Mouse (Mus musculus) forebrain, embryonic 11.5 days (tissue): ENCODE data around the gene Psmb7. TPM values are rescaled to one million over a fixed set of nuclear protein-coding genes. Genes with fewer than 3 reads are reported as not detected.
A peak's percentile ranks its signal among the peaks of the same experiment; 100 is the strongest.

Source experiments
- ATAC-seq: fragments of 200-750 bp; cut with Nextera tagmentation; replicated peaks from 2 replicates; pipeline ENCODE4 v1.8.0; 2017; ENCODE audit warnings: moderate TSS enrichment; ENCODE audit not compliant: low FRiP score
- DNase-seq: peaks from one replicate; pipeline ENCODE4 v3.0.0-alpha.2; 2017; ENCODE audit warnings: low spot score
- H3K27ac ChIP-seq: fragments of 300-500 bp; sonication (generic); 2 replicates; pipeline ENCODE4 v1.5.1; 2014; ENCODE audit warnings: low read depth, low read length
- H3K27me3 ChIP-seq: fragments of 300-500 bp; sonication (generic); 2 replicates; pipeline ENCODE4 v1.6.1; 2014; ENCODE audit warnings: mild to moderate bottlenecking, low read length, mixed read lengths; ENCODE audit not compliant: control insufficient read depth, insufficient read depth
- H3K36me3 ChIP-seq: fragments of 300-500 bp; sonication (generic); 2 replicates; pipeline ENCODE4 v1.6.1; 2014; ENCODE audit warnings: mild to moderate bottlenecking, low read length, moderate library complexity, mixed read lengths; ENCODE audit not compliant: control insufficient read depth, insufficient read depth
- H3K4me1 ChIP-seq: fragments of 300-500 bp; sonication (generic); replicated peaks from 2 replicates; pipeline ENCODE4 v1.6.1; 2014; ENCODE audit warnings: low read length, mixed read lengths; ENCODE audit not compliant: control insufficient read depth, insufficient read depth
- H3K4me2 ChIP-seq: fragments of 300-500 bp; sonication (generic); 2 replicates; pipeline ENCODE4 v1.6.1; 2014; ENCODE audit warnings: low read depth, mild to moderate bottlenecking, low read length, moderate library complexity, mixed read lengths; ENCODE audit not compliant: severe bottlenecking
- H3K4me3 ChIP-seq: fragments of 300-500 bp; sonication (generic); 2 replicates; pipeline ENCODE4 v1.5.1; 2014; ENCODE audit warnings: low read depth, low read length
- H3K9ac ChIP-seq: fragments of 300-500 bp; sonication (generic); 2 replicates; pipeline ENCODE4 v1.6.1; 2014; ENCODE audit warnings: low read length
- H3K9me3 ChIP-seq: fragments of 300-500 bp; sonication (generic); 2 replicates; pipeline ENCODE4 v1.6.1; 2016; ENCODE audit warnings: low read length, mixed read lengths; ENCODE audit not compliant: control insufficient read depth
- WGBS: fragments of 180-500 bp; shearing (Covaris S2); extraction: QIAGEN DNeasy Blood & Tissue Kit; methylation state at CpG from one replicate; pipeline ENCODE4 v1.1.7; 2014; 5-methylcytosine and 5-hydroxymethylcytosine counted together
- polyA plus RNA-seq: library from polyadenylated mRNA; unstranded; fragments of >200 nt; fragmentation: Nextera tagmentation; extraction: Ambion mirVana; gene quantifications from 2 replicates; pipeline ENCODE4 v1.2.1, GENCODE M21; 2014

Psmb7 gene
- polyA plus RNA-seq, 1 experiment from 2014 or later, result 333 TPM

DNA sequence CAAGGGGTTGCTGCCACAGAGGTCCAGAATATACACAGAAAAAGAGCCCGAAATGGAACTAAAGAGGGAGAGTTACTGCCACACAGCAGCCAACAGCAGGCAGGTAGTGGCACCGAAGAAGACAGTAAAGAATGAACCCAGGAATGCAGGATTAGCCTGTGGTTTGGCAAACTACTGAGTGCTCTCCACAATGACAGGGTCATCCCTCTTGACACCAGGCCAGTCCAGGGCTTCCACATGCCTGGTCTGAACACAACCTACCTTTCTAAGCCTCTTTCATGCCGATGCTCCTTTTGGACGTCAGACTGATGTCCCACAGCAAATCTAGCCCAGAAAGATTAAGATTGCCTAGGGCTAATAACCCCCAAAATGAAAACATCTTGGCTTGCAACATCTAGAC is 15.1 kb downstream of the Psmb7 start:
- DNase-seq, result no peak
- 85% methylated on average over 4 of the region's 4 CpGs for WGBS
- Histone ChIP-seq H3K4me1 (no peaks in the 10 kb centered on the region), H3K4me2 (no peak overlapping the region), H3K27ac (no peak overlapping the region), H3K9me3 (no peaks in the 10 kb centered on the region), H3K36me3 (peaks cover 3% of the 10 kb centered on the region; the same call in 1 of the 2 replicates), H3K9ac (no peak overlapping the region), H3K4me3 (no peak overlapping the region), H3K27me3 (no peaks in the 10 kb centered on the region)
- ATAC-seq, result no peak

DNA sequence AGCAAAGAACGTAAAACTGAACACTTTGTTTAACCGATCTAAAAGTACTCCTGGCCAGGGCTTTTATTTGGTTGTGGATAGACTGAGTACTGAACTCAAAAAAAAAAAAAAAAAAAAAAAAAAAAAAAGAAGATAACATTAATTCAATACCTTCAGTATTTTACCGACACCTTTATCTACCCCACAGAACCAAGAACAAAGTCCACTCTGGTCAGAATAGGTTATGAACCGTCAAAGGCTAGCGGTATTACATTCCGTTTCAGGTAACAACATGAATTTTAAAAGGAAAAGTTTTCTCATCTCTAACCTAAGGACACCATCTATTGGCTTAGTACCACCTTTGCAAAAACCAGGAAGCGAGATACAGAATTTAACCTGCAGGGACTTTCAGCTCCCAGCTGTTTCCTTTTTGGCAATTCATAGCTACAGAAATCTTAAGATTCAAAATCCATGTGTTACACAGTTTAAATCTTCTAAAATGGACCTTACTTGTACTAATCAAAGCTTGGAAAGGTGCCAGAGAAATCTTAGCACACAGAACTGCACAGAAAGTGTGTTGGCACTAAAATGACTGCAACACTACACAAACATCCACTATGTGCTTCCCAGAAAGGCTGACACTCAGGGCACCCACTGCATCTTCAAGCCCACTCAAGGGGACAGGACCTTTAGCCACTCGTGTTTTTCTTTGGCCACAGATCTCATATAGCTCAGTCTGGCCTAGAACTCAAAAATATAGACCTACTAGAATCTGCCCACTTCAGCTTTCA is 19.9 kb downstream of the Psmb7 start:
- Histone ChIP-seq H3K4me1 (peaks cover 6% of the 10 kb centered on the region), H3K27ac (no peak overlapping the region), H3K9me3 (no peaks in the 10 kb centered on the region), H3K9ac (no peak overlapping the region), H3K36me3 (peaks cover 3% of the 10 kb centered on the region; the same call in 1 of the 2 replicates), H3K27me3 (no peaks in the 10 kb centered on the region), H3K4me2 (no peak overlapping the region), H3K4me3 (no peak overlapping the region)
- no peak for ATAC-seq
- no peak for DNase-seq
- 93% methylated on average over 8 of the region's 8 CpGs for WGBS

DNA sequence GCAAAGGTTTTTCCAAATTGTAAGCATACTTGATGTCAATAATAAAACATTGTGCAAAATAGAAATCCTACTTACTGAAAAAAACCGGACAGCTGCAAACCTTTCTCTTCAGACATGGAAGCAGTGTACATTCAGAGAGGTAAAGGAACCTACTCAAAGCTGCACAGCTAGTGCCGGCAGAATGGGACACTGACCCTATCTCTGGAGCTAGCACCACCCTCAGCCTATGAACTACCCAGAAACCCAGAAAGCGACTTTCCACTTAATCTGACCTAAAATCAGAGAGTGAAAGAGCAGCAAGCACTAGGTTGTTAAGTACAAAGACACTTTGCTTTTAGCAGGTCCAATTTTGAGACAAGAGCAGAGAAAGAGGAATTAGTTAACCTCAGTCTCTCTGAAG is 20.5 kb downstream of the Psmb7 start:
- H3K9ac ChIP-seq, result no peak overlapping the region
- no peaks in the 10 kb centered on the region for H3K36me3 ChIP-seq
- ATAC-seq, result no peak
- H3K27me3 ChIP-seq, result no peaks in the 10 kb centered on the region
- H3K27ac ChIP-seq, result no peak overlapping the region
- H3K4me2 ChIP-seq, result no peak overlapping the region
- no peaks in the 10 kb centered on the region for H3K9me3 ChIP-seq
- DNase-seq, result no peak
- WGBS, result 77% methylated on average over 3 of the region's 3 CpGs
- no peak overlapping the region for H3K4me3 ChIP-seq
- H3K4me1 ChIP-seq, result peaks cover 6% of the 10 kb centered on the region

DNA sequence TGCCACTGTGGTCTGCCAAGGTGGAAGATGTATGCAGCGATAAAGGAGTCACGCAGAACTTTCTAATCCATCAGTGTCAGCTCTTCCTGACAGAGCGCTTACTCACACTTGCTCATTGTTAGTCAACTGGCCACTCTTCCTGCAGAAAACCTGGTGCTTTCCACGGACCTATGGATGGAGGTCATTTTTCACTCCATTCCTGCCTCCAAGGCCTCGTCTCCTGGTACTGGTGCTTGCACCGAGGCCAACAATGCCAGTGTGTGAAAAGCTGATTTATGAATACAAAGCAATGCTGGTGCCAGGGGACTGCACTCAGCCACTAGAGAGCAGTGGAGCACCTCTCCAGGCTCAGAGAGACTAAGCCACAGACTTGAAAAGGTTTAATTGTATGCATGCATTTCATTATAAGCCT is 22.3 kb downstream of the Psmb7 start:
- peak; percentile 86 for ATAC-seq
- WGBS, result 60% methylated on average over 6 of the region's 6 CpGs

DNA sequence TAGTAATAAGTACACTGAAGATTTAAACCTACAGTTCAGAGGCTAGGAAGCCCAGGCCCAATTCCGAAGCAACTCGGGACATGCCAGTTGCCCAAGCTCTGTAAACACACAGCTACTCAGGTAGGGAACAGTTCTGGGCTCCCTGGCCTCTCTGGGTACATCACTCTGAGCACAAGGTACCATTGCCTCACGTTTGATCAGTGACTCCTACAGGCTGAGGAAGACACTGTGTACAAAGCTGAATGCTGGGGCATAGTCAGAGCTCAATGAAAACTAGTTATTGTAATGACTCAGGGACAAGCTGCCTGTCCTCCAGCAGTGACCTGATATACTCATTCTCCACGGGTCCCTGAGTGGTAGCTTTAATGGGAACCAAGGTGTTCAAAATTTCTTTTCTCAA is 22.8 kb downstream of the Psmb7 start:
- Histone ChIP-seq H3K27me3 (no peaks in the 10 kb centered on the region), H3K4me1 (peaks cover 7% of the 10 kb centered on the region), H3K27ac (peak overlapping the region; percentile 32; the same call in 1 of the 2 replicates), H3K9me3 (no peaks in the 10 kb centered on the region), H3K9ac (no peak overlapping the region), H3K36me3 (no peaks in the 10 kb centered on the region; the same call in 1 of the 2 replicates), H3K4me3 (no peak overlapping the region), H3K4me2 (no peak overlapping the region)
- no peak for DNase-seq
- WGBS, result 90% methylated on average over 4 of the region's 4 CpGs
- 0 out of 2 replicates have a peak, but pooled peaks have one; percentile 18 for ATAC-seq

More for the DNA sequence above, 22.3 kb downstream of the Psmb7 start:
- Histone ChIP-seq H3K4me2 (no peak overlapping the region), H3K27ac (peak overlapping the region; percentile 32; the same call in 1 of the 2 replicates), H3K27me3 (no peaks in the 10 kb centered on the region), H3K36me3 (no peaks in the 10 kb centered on the region; the same call in 1 of the 2 replicates), H3K4me1 (peaks cover 6% of the 10 kb centered on the region), H3K9me3 (no peaks in the 10 kb centered on the region), H3K9ac (no peak overlapping the region), H3K4me3 (no peak overlapping the region)
- DNase-seq, result peak; percentile 68

DNA sequence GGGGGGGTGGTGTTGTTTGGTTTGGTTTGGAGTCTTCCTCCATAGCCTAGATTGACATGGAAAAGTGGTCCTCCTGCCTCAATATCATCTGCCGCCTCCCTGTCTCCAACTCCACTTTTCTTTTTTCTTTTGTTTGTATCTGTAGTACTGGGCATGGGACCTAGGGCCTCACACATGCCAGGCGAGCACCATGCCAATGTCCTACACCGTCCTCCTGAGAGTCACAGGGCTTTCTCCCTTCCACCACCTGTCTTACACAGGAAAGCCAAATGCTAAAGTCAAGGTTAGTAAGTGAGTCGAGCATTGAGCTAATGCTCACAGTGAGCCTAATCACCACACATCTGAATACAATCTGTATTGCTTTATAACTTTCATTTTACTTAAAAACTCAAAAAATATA is 24.1 kb downstream of the Psmb7 start:
- H3K4me3 ChIP-seq, result no peak overlapping the region
- 92% methylated on average over 4 of the region's 4 CpGs for WGBS
- peaks cover 14% of the 10 kb centered on the region for H3K4me1 ChIP-seq
- no peak overlapping the region for H3K4me2 ChIP-seq
- DNase-seq (no peak), ATAC-seq (no peak)
- H3K27ac ChIP-seq, result no peak overlapping the region
- H3K9ac ChIP-seq, result no peak overlapping the region
- H3K27me3 ChIP-seq, result no peaks in the 10 kb centered on the region
- no peaks in the 10 kb centered on the region for H3K9me3 ChIP-seq
- no peaks in the 10 kb centered on the region; the same call in 1 of the 2 replicates for H3K36me3 ChIP-seq

DNA sequence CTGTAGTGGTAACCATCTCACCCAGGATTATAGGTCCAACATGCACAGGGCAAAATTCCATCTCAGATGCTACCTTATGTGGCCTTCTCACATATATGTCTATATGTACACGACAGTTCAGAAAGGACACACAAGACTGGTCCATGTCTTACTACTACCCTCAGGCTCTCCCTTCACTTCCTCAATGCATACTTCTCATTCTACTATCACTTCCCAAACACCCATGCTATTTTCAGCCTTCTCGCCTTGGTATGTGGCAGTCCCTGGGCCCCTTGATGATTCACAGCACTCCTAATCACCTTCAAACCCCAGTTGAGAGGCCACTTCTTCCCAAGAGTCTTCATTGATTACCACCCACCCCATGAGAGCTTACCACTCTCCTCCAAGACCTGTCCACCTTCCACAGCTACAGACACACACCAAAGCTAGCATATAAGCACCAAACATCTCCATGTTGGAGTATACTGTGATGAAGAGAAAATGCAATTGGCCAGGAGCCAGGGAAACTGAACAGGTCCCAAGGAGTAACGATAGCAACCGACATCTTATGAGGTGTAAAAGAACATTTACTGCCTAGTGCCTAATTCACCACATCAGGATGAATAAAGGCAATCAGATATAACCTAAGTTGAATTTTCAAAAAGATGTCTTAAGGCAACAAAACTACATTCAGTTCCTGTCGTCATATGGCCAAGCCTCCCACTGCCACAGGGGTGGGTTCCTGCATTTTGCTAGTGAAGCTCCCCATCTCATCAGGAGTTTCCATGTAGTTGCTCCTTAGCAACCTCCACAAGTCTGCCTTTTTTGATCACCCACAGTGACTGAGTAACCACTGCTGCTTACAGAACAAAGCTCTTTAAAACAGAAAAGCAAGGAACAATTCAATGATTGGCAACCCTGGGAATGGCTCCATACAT is 26.7 kb downstream of the Psmb7 start:
- Histone ChIP-seq H3K27me3 (no peaks in the 10 kb centered on the region), H3K4me1 (peaks cover 10% of the 10 kb centered on the region), H3K4me3 (no peak overlapping the region), H3K36me3 (no peaks in the 10 kb centered on the region; the same call in 1 of the 2 replicates), H3K9me3 (no peaks in the 10 kb centered on the region), H3K27ac (no peak overlapping the region), H3K4me2 (no peak overlapping the region), H3K9ac (no peak overlapping the region)
- ATAC-seq, result no peak
- WGBS, result 93% methylated on average over 5 of the region's 5 CpGs
- no peak for DNase-seq

DNA sequence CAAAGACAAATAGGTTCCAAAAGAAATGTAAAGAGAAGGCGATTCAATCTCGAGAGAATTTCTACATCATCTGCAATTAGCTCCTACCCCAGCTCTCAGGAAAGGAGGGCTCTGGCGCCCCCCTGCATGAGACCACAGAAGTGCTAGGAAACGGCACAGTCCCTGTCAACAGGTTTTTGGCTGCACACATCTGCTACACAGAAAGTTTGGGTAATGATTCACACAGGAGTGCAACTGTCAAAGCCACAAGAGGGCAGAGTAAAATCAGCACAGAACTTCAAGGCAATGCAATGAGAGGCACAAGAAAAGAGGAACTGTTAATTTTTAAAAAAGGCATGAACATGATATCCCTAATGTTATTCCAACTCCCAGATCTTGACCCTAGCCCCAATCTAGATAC is 27.8 kb downstream of the Psmb7 start:
- ATAC-seq, result no peak
- H3K9ac ChIP-seq, result no peak overlapping the region
- WGBS, result 58% methylated on average over 4 of the region's 4 CpGs

More for the DNA sequence above, 27.8 kb downstream of the Psmb7 start:
- Histone ChIP-seq H3K27me3 (no peaks in the 10 kb centered on the region), H3K36me3 (no peaks in the 10 kb centered on the region; the same call in 1 of the 2 replicates), H3K4me3 (no peak overlapping the region), H3K4me1 (peaks cover 8% of the 10 kb centered on the region; the same call in 1 of the 2 replicates), H3K9me3 (no peaks in the 10 kb centered on the region), H3K27ac (no peak overlapping the region), H3K4me2 (no peak overlapping the region)
- DNase-seq, result peak; percentile 56
